Comparison of ENCODE assay signal across 8 mouse cellular contexts in genomic region chr2:136891068-136891950, GRCm38 (mm10). TPM values are rescaled to one million over a fixed set of nuclear protein-coding genes. Genes with fewer than 3 reads are reported as not detected.
A peak's percentile ranks its signal among the peaks of the same experiment; 100 is the strongest.
DNase-seq lines count a peak whose midpoint lies in the region; ATAC-seq and TF ChIP-seq lines count a peak whose summit lies in the region.

Gene Slx4ip (plus strand): TSS chr2:136891218.
Gene AL731706.1 (minus strand): TSS chr2:136891389.
Gene Mkks (minus strand): TSS chr2:136891389.

- WGBS in forebrain, embryonic 11.5 days, result under 1% methylated on average over 49 of the region's 49 CpGs
- under 1% methylated on average over 49 of the region's 49 CpGs for WGBS in heart, embryonic 16.5 days
- under 1% methylated on average over 49 of the region's 49 CpGs for WGBS in liver, embryonic 15.5 days (ENCODE audit: insufficient replicate concordance)
- WGBS in neural tube, embryonic 12.5 days, result under 1% methylated on average over 49 of the region's 49 CpGs

- H3K27me3 ChIP-seq in CH12.LX (replicated peaks), result no peaks in the 10 kb centered on the region
- H3K27me3 ChIP-seq in forebrain, embryonic 11.5 days (ENCODE audit: control insufficient read depth, insufficient read depth, low read length), result no peaks in the 10 kb centered on the region
- no peaks in the 10 kb centered on the region for H3K27me3 ChIP-seq in heart, embryonic 16.5 days (ENCODE audit: control insufficient read depth, insufficient read depth, low read length)
- H3K27me3 ChIP-seq in liver, embryonic 15.5 days, result no peaks in the 10 kb centered on the region
- no peaks in the 10 kb centered on the region for H3K27me3 ChIP-seq in neural tube, embryonic 12.5 days (replicated peaks)

- dilution Hi-C loops in CH12.LX (cut with MboI; ENCODE audit: extremely low pct_ligation_motif_present, extremely low pct_unique_long_range_greater_than_20kb, low sequenced_read_pairs), result no loop called here

- in situ Hi-C loops in CH12.LX (cut with MboI; ENCODE audit: low pct_ligation_motif_present, low pct_unique_long_range_greater_than_20kb, low sequenced_read_pairs), result no loop called here

- H3K27ac ChIP-seq in CH12.LX (ENCODE audit: insufficient read depth, low read depth), result peak within 1 kb of the TSS; percentile 58
- peak within 1 kb of the TSS; percentile 79 for H3K27ac ChIP-seq in forebrain, embryonic 11.5 days (ENCODE audit: low read depth, low read length)
- H3K27ac ChIP-seq in heart, embryonic 16.5 days (ENCODE audit: low read length), result peak within 1 kb of the TSS; percentile 97
- peak within 1 kb of the TSS; percentile 96 for H3K27ac ChIP-seq in liver, embryonic 15.5 days (replicated peaks)
- H3K27ac ChIP-seq in neural tube, embryonic 12.5 days, result peak within 1 kb of the TSS; percentile 74

- peak; percentile 98 for ATAC-seq in forebrain, embryonic 11.5 days (replicated peaks; ENCODE audit: low FRiP score)
- peak; percentile 97 for ATAC-seq in heart, embryonic 16.5 days (replicated peaks; ENCODE audit: extremely low read depth, insufficient read depth, low FRiP score)
- peak; percentile 91 for ATAC-seq in liver, embryonic 15.5 days (ENCODE audit: insufficient read depth)
- peak; percentile 99 for ATAC-seq in neural tube, embryonic 12.5 days (ENCODE audit: low FRiP score, low read depth)

- DNase-seq in CH12.LX (ENCODE audit: extremely low read depth), result peak; percentile 99
- peak; percentile 98 for DNase-seq in c-Kit-positive CD71-positive TER-119-negative erythroid progenitor cells, embryonic 14.5 days (ENCODE audit: low read depth)
- peak; percentile 98 for DNase-seq in forebrain, embryonic 11.5 days (ENCODE audit: low spot score)
- DNase-seq in kidney, postnatal 36 days, result peak; percentile 99
- DNase-seq in telencephalon, adult 2 months (ENCODE audit: low read depth, low spot score), result peak; percentile 100

- peaks cover 0 to 6% of the 10 kb centered on the region in 2 experiments for H3K36me3 ChIP-seq in CH12.LX (replicated peaks in 1 of 2; ENCODE audit: control insufficient read depth in 1 of 2, insufficient read depth in 1 of 2, low read length in 1 of 2)
- H3K36me3 ChIP-seq in forebrain, embryonic 11.5 days (ENCODE audit: control insufficient read depth, insufficient read depth, low read length), result no peaks in the 10 kb centered on the region
- H3K36me3 ChIP-seq in heart, embryonic 16.5 days (ENCODE audit: control insufficient read depth, insufficient read depth), result no peaks in the 10 kb centered on the region; the same call in 1 of the 2 replicates
- H3K36me3 ChIP-seq in liver, embryonic 15.5 days (replicated peaks), result no peaks in the 10 kb centered on the region
- H3K36me3 ChIP-seq in neural tube, embryonic 12.5 days, result no peaks in the 10 kb centered on the region

- no peaks in the 10 kb centered on the region for H3K9me3 ChIP-seq in CH12.LX (replicated peaks; ENCODE audit: low read length)
- no peaks in the 10 kb centered on the region for H3K9me3 ChIP-seq in forebrain, embryonic 11.5 days (ENCODE audit: control insufficient read depth, low read length)
- H3K9me3 ChIP-seq in heart, embryonic 16.5 days (replicated peaks; ENCODE audit: control insufficient read depth, low read length), result no peaks in the 10 kb centered on the region
- H3K9me3 ChIP-seq in liver, embryonic 15.5 days (replicated peaks), result no peaks in the 10 kb centered on the region
- no peaks in the 10 kb centered on the region for H3K9me3 ChIP-seq in neural tube, embryonic 12.5 days

- peaks cover 15% of the 10 kb centered on the region for H3K79me2 ChIP-seq in CH12.LX (replicated peaks; ENCODE audit: control insufficient read depth, extremely low read depth, insufficient read depth, poor library complexity, severe bottlenecking)

- peak within 1 kb of the TSS; percentile 73 to 87 (median 82) for H3K4me3 ChIP-seq in CH12.LX (replicated peaks in 1 of 3; ENCODE audit: low read depth in 2 of 3, low read length in 2 of 3, poor library complexity in 1 of 3)
- H3K4me3 ChIP-seq in forebrain, embryonic 11.5 days (ENCODE audit: low read depth, low read length), result peak within 1 kb of the TSS; percentile 72
- peak within 1 kb of the TSS; percentile 83 for H3K4me3 ChIP-seq in heart, embryonic 16.5 days (ENCODE audit: low read length)
- peak within 1 kb of the TSS; percentile 86 for H3K4me3 ChIP-seq in liver, embryonic 15.5 days (replicated peaks)
- peak within 1 kb of the TSS; percentile 62 for H3K4me3 ChIP-seq in neural tube, embryonic 12.5 days

- peaks cover 0 to 44% of the 10 kb centered on the region in 2 experiments; a peak in 2 of 4 replicates for H3K4me1 ChIP-seq in CH12.LX (ENCODE audit: control insufficient read depth in 1 of 2, insufficient read depth in 2 of 2)
- H3K4me1 ChIP-seq in forebrain, embryonic 11.5 days (replicated peaks; ENCODE audit: control insufficient read depth, insufficient read depth, low read length), result 0 out of 2 replicates have a peak, but pooled peaks cover 2% of the 10 kb centered on the region
- peaks cover 13% of the 10 kb centered on the region; the same call in 1 of the 2 replicates for H3K4me1 ChIP-seq in heart, embryonic 16.5 days (ENCODE audit: control insufficient read depth, insufficient read depth, low read length)
- peaks cover 30% of the 10 kb centered on the region for H3K4me1 ChIP-seq in liver, embryonic 15.5 days (replicated peaks)
- H3K4me1 ChIP-seq in neural tube, embryonic 12.5 days, result 0 out of 2 replicates have a peak, but pooled peaks cover 4% of the 10 kb centered on the region

- TF ChIP-seq CTCF in CH12.LX (conservative IDR thresholded peaks at IDR 0.05 in 1 of 2, IDR thresholded peaks at IDR 0.05 in 1 of 2; ENCODE audit: low read depth in 2 of 2, low read length in 2 of 2), result no peak

- H3K4me2 ChIP-seq in CH12.LX (ENCODE audit: insufficient read depth, low read depth, poor library complexity, severe bottlenecking), result peak within 1 kb of the TSS; percentile 82
- peak within 1 kb of the TSS; percentile 43; the same call in 1 of the 2 replicates for H3K4me2 ChIP-seq in forebrain, embryonic 11.5 days (ENCODE audit: low read depth, low read length, severe bottlenecking)
- peak within 1 kb of the TSS; percentile 64 for H3K4me2 ChIP-seq in heart, embryonic 16.5 days (ENCODE audit: low read depth, low read length)
- H3K4me2 ChIP-seq in liver, embryonic 15.5 days, result peak within 1 kb of the TSS; percentile 68
- H3K4me2 ChIP-seq in neural tube, embryonic 12.5 days (replicated peaks), result peak within 1 kb of the TSS; percentile 57

- H3K9ac ChIP-seq in CH12.LX (ENCODE audit: insufficient read depth, low read depth), result peak within 1 kb of the TSS; percentile 69
- H3K9ac ChIP-seq in forebrain, embryonic 11.5 days (ENCODE audit: low read length), result peak within 1 kb of the TSS; percentile 72
- peak within 1 kb of the TSS; percentile 91 for H3K9ac ChIP-seq in heart, embryonic 16.5 days (ENCODE audit: low read length)
- peak within 1 kb of the TSS; percentile 81 for H3K9ac ChIP-seq in liver, embryonic 15.5 days
- H3K9ac ChIP-seq in neural tube, embryonic 12.5 days, result peak within 1 kb of the TSS; percentile 64

- no peak for TF ChIP-seq RAD21 in CH12.LX (IDR thresholded peaks at IDR 0.05; ENCODE audit: low read depth, low read length)

- no peak for TF ChIP-seq EP300 in CH12.LX (IDR thresholded peaks at IDR 0.05; ENCODE audit: low read length)

- peak; percentile 79 for TF ChIP-seq POLR2A in CH12.LX (IDR thresholded peaks at IDR 0.05; ENCODE audit: low read depth, low read length)

TF ChIP-seq in CH12.LX, 34 proteins besides CTCF, POLR2A, EP300 and RAD21 (continues in another document):
- TF ChIP-seq PAX5 (IDR thresholded peaks at IDR 0.05; ENCODE audit: low read length) (no peak), ZMIZ1 (IDR thresholded peaks at IDR 0.05; ENCODE audit: low read depth, low read length) (peak; percentile 71), ZKSCAN1 (IDR thresholded peaks at IDR 0.05; ENCODE audit: borderline replicate concordance, low read depth, low read length) (no peak), IRF4 (IDR thresholded peaks at IDR 0.05; ENCODE audit: low read depth, low read length) (peak; percentile 10; the same call in 1 of the 2 replicates), MAZ (IDR thresholded peaks at IDR 0.05; ENCODE audit: low read depth, low read length) (peak; percentile 85; the same call in 1 of the 2 replicates), USF1 (IDR thresholded peaks at IDR 0.05; ENCODE audit: low read depth, low read length) (no peak), SIN3A (IDR thresholded peaks at IDR 0.05; ENCODE audit: low read length) (peak; percentile 49; the same call in 1 of the 2 replicates), RCOR1 (conservative IDR thresholded peaks at IDR 0.05; ENCODE audit: low read depth, low read length) (no peak), GABPA (IDR thresholded peaks at IDR 0.05; ENCODE audit: insufficient replicate concordance, low read depth, low read length) (no peak; the same call in 1 of the 2 replicates), ZC3H11A (IDR thresholded peaks at IDR 0.05; ENCODE audit: low read depth, low read length) (no peak)

RNA-seq across cellular contexts. Expression of gene Slx4ip, which starts in this region (rescaled TPM):
- total RNA-seq in CH12.LX (2012; rRNA removed), result 4.4 and 4.7 TPM in 2 replicates
- 3.8 and 4.1 TPM in 2 replicates for total RNA-seq in CH12.LX (2014; rRNA removed)
- polyA plus RNA-seq in CH12.LX (2012; ENCODE audit: insufficient read length, low read depth), result 6.5 and 6.7 TPM in 2 replicates
- polyA plus RNA-seq in forebrain, embryonic 11.5 days (2014; fragmentation: Nextera tagmentation; extraction: Ambion mirVana), result 9.7 and 10.5 TPM in 2 replicates
- 3.7 and 4.3 TPM in 2 replicates for polyA plus RNA-seq in heart, embryonic 16.5 days (2015; fragmentation: Nextera tagmentation; extraction: Ambion mirVana)
- polyA plus RNA-seq in liver, embryonic 15.5 days (2015; fragmentation: Nextera tagmentation; extraction: Ambion mirVana), result 2.2 and 2.6 TPM in 2 replicates
- 10.7 and 12.1 TPM in 2 replicates for polyA plus RNA-seq in neural tube, embryonic 12.5 days (2016; fragmentation: Nextera tagmentation; extraction: Ambion mirVana)

RNA-seq across cellular contexts. Expression of gene AL731706.1, which starts in this region (rescaled TPM):
- total RNA-seq in CH12.LX (2012; rRNA removed) (14.8 and 19.3 TPM in 2 replicates), CH12.LX (2014; rRNA removed) (40.7 and 49.0 TPM in 2 replicates)
- 13.3 and 14.2 TPM in 2 replicates for polyA plus RNA-seq in CH12.LX (2012; ENCODE audit: insufficient read length, low read depth)
- 22.9 and 28.1 TPM in 2 replicates for polyA plus RNA-seq in forebrain, embryonic 11.5 days (2014; fragmentation: Nextera tagmentation; extraction: Ambion mirVana)
- polyA plus RNA-seq in heart, embryonic 16.5 days (2015; fragmentation: Nextera tagmentation; extraction: Ambion mirVana), result 39.1 and 39.5 TPM in 2 replicates
- polyA plus RNA-seq in liver, embryonic 15.5 days (2015; fragmentation: Nextera tagmentation; extraction: Ambion mirVana), result 9.3 and 13.3 TPM in 2 replicates
- polyA plus RNA-seq in neural tube, embryonic 12.5 days (2016; fragmentation: Nextera tagmentation; extraction: Ambion mirVana), result 25.0 and 26.5 TPM in 2 replicates

RNA-seq across cellular contexts. Expression of gene Mkks, which starts in this region (rescaled TPM):
- 2.2 and 3.1 TPM in 2 replicates for total RNA-seq in CH12.LX (2012; rRNA removed)
- 5.1 and 5.8 TPM in 2 replicates for total RNA-seq in CH12.LX (2014; rRNA removed)
- 17.0 and 25.8 TPM in 2 replicates for polyA plus RNA-seq in CH12.LX (2012; ENCODE audit: insufficient read length, low read depth)
- 13.6 and 14.5 TPM in 2 replicates for polyA plus RNA-seq in forebrain, embryonic 11.5 days (2014; fragmentation: Nextera tagmentation; extraction: Ambion mirVana)
- 22.7 and 24.1 TPM in 2 replicates for polyA plus RNA-seq in heart, embryonic 16.5 days (2015; fragmentation: Nextera tagmentation; extraction: Ambion mirVana)
- polyA plus RNA-seq in liver, embryonic 15.5 days (2015; fragmentation: Nextera tagmentation; extraction: Ambion mirVana), result 3.6 and 4.6 TPM in 2 replicates
- 12.9 and 14.2 TPM in 2 replicates for polyA plus RNA-seq in neural tube, embryonic 12.5 days (2016; fragmentation: Nextera tagmentation; extraction: Ambion mirVana)

Comparison
In these comparisons a context has a peak if more than half of its experiments do, and no peak if none do; other contexts are left out.
1. Peak in every context shown above with its lines: DNase-seq, ATAC-seq, H3K4me3 ChIP-seq and H3K27ac ChIP-seq.